Mouse (Mus musculus) midbrain, postnatal 0 days (tissue): ENCODE measurements at regions not wholly inside any gene's neighbourhood (a gene's known extent, or its start where the extent isn't known, plus 50 kb on each side); places are given as distances from the start of the nearest gene placed in this dataset.

Experiments used
- ATAC-seq: fragments of 200-750 bp; cut with Nextera tagmentation; 2 replicates; pipeline ENCODE4 v1.8.0; 2017; ENCODE audit warnings: moderate number of reproducible peaks, mild to moderate bottlenecking, moderate TSS enrichment, moderate library complexity; ENCODE audit not compliant: low FRiP score
- DNase-seq: peaks from one replicate; pipeline ENCODE4 v3.0.0-alpha.2; 2015; ENCODE audit warnings: low spot score
- H3K27ac ChIP-seq: fragments of 300-500 bp; sonication (generic); 2 replicates; pipeline ENCODE4 v1.5.1; 2014; ENCODE audit warnings: low read depth, mild to moderate bottlenecking, low read length, mixed read lengths
- H3K27me3 ChIP-seq: fragments of 300-500 bp; sonication (generic); 2 replicates; pipeline ENCODE4 v1.6.1; 2014; ENCODE audit warnings: low read length, control low read depth, mixed read lengths; ENCODE audit not compliant: insufficient read depth
- H3K36me3 ChIP-seq: fragments of 300-500 bp; sonication (generic); 2 replicates; pipeline ENCODE4 v1.6.1; 2014; ENCODE audit warnings: low read length, control low read depth, mixed read lengths; ENCODE audit not compliant: insufficient read depth
- H3K4me1 ChIP-seq: fragments of 300-500 bp; sonication (generic); 2 replicates; pipeline ENCODE4 v1.6.1; 2014; ENCODE audit warnings: mild to moderate bottlenecking, control low read depth, antibody characterized with exemption, low read length, mixed read lengths; ENCODE audit not compliant: insufficient read depth
- H3K4me2 ChIP-seq: fragments of 300-500 bp; sonication (generic); 2 replicates; pipeline ENCODE4 v1.6.1; 2014; ENCODE audit warnings: low read depth, mild to moderate bottlenecking, low read length, mixed read lengths; ENCODE audit not compliant: poor library complexity, severe bottlenecking
- H3K4me3 ChIP-seq: fragments of 300-500 bp; sonication (generic); 2 replicates; pipeline ENCODE4 v1.5.1; 2014; ENCODE audit warnings: low read depth, mild to moderate bottlenecking, low read length, moderate library complexity
- H3K9ac ChIP-seq: fragments of 300-500 bp; sonication (generic); replicated peaks from 2 replicates; pipeline ENCODE4 v1.6.1; 2014; ENCODE audit warnings: mild to moderate bottlenecking, low read length, moderate library complexity, mixed read lengths; ENCODE audit not compliant: poor library complexity, severe bottlenecking
- H3K9me3 ChIP-seq: fragments of 300-500 bp; sonication (generic); 2 replicates; pipeline ENCODE4 v1.6.1; 2016; ENCODE audit warnings: low read length, control low read depth
- CTCF ChIP-seq: IDR thresholded peaks from 2 replicates; pipeline ENCODE4 v1.5.1; 2016; ENCODE audit warnings: antibody characterized with exemption, mild to moderate bottlenecking
- WGBS: fragments of 180-500 bp; shearing (Covaris S2); extraction: QIAGEN DNeasy Blood & Tissue Kit; methylation state at CpG from one replicate; pipeline ENCODE4 v1.1.7; 2014; 5-methylcytosine and 5-hydroxymethylcytosine counted together

DNA sequence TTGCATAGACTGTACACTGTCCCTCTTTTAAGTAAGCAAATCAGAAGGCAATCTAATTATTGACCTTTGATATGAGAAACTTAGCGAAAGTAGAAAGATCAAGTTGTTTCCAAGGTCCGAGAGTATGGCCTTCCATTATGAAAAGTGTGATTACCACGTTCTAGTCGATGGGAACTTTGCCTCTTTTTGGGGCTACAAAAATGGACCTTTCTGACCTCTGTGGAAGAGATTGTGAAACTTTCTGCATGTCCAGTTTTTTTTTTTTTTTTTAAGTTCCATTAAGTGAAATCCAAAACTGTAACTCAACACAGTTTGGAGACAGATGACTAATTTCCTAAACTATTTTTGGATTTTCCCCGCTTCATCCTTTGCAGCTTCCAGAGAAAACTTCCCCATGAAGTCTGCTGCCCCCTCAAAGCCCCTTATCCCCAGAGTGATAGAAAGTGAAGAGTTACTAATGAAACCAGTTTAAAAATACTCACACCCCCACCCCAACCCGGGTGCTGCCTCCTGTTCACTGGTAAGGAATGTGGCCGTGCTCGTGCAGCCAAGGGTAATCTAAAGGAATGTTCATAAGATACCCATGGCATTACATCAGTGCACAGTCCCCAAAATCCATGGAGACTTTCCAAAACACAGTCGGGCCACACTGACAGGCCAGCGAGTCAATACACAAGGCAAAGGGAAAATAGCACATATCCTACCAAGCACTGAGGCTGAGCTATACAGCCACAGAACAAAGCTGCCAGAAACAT, 52.5 kb upstream of the Nfil3 start:
- Histone ChIP-seq H3K4me1 (no peaks in the 10 kb centered on the region), H3K27me3 (no peaks in the 10 kb centered on the region), H3K4me3 (no peak overlapping the region), H3K36me3 (no peaks in the 10 kb centered on the region), H3K4me2 (no peak overlapping the region), H3K9me3 (no peaks in the 10 kb centered on the region), H3K9ac (no peak overlapping the region), H3K27ac (no peak overlapping the region)
- TF ChIP-seq CTCF = no peak
- 86% methylated on average over 10 of the region's 10 CpGs for WGBS
- ATAC-seq (no peak), DNase-seq (no peak)
